Mouse (Mus musculus) intestine, embryonic 15.5 days (tissue): ENCODE measurements around the gene Cyp26c1. TPM values are rescaled to one million over a fixed set of nuclear protein-coding genes. Genes with fewer than 3 reads are reported as not detected.

ENCODE experiments used
- ATAC-seq: fragments of 200-750 bp; cut with Nextera tagmentation; 2 replicates; pipeline ENCODE4 v1.8.0; 2017; ENCODE audit warnings: moderate TSS enrichment, moderate library complexity
- H3K27ac ChIP-seq: fragments of 300-500 bp; sonication (generic); 2 replicates; pipeline ENCODE4 v1.5.1; 2015; ENCODE audit warnings: mild to moderate bottlenecking, inconsistent platforms
- H3K27me3 ChIP-seq: fragments of 300-500 bp; sonication (generic); replicated peaks from 2 replicates; pipeline ENCODE4 v1.6.1; 2015; ENCODE audit warnings: inconsistent platforms
- H3K36me3 ChIP-seq: fragments of 300-500 bp; sonication (generic); 2 replicates; pipeline ENCODE4 v1.6.1; 2015; ENCODE audit warnings: inconsistent platforms
- H3K4me1 ChIP-seq: fragments of 300-500 bp; sonication (generic); replicated peaks from 2 replicates; pipeline ENCODE4 v1.6.1; 2015; ENCODE audit warnings: inconsistent platforms
- H3K4me2 ChIP-seq: fragments of 300-500 bp; sonication (generic); replicated peaks from 2 replicates; pipeline ENCODE4 v1.6.1; 2015; ENCODE audit warnings: mild to moderate bottlenecking, inconsistent platforms
- H3K4me3 ChIP-seq: fragments of 300-500 bp; sonication (generic); replicated peaks from 2 replicates; pipeline ENCODE4 v1.5.1; 2015; ENCODE audit warnings: inconsistent platforms
- H3K9ac ChIP-seq: fragments of 300-500 bp; sonication (generic); 2 replicates; pipeline ENCODE4 v1.6.1; 2015; ENCODE audit warnings: inconsistent platforms
- H3K9me3 ChIP-seq: fragments of 300-500 bp; sonication (generic); 2 replicates; pipeline ENCODE4 v1.6.1; 2016; ENCODE audit warnings: inconsistent platforms
- WGBS: fragments of 180-500 bp; shearing (Covaris S2); methylation state at CpG from one replicate; pipeline ENCODE4 v1.1.7; 2015; 5-methylcytosine and 5-hydroxymethylcytosine counted together
- polyA plus RNA-seq: library from polyadenylated mRNA; unstranded; fragments of >200 nt; fragmentation: Nextera tagmentation; extraction: Ambion mirVana; gene quantifications from 2 replicates; pipeline ENCODE4 v1.2.1, GENCODE M21; 2015

Cyp26c1 gene
- polyA plus RNA-seq, 1 experiment from 2014 or later, result not detected

GRCm38 (mm10) chr19:37703902-37704509 lies 18.6 kb downstream of the Cyp26c1 start:
- no peak overlapping the region for H3K4me2 ChIP-seq
- WGBS, result 6% methylated on average over 3 of the region's 3 CpGs
- no peak overlapping the region for H3K4me3 ChIP-seq
- H3K27me3 ChIP-seq, result peaks cover 39% of the 10 kb centered on the region
- H3K4me1 ChIP-seq, result peaks cover 2% of the 10 kb centered on the region; the same call in 1 of the 2 replicates
- H3K9me3 ChIP-seq, result no peaks in the 10 kb centered on the region
- ATAC-seq, result no peak
- no peak overlapping the region for H3K27ac ChIP-seq
- H3K36me3 ChIP-seq, result no peaks in the 10 kb centered on the region
- no peak overlapping the region for H3K9ac ChIP-seq

GRCm38 (mm10) chr19:37705722-37706121 lies 20.3 kb downstream of the Cyp26c1 start:
- 86% methylated on average over 5 of the region's 5 CpGs for WGBS
- no peak for ATAC-seq

GRCm38 (mm10) chr19:37714681-37715080 lies 29.3 kb downstream of the Cyp26c1 start:
- no peak overlapping the region for H3K27ac ChIP-seq
- H3K9ac ChIP-seq, result no peak overlapping the region
- no peaks in the 10 kb centered on the region for H3K27me3 ChIP-seq
- WGBS, result 69% methylated on average over 10 of the region's 10 CpGs
- H3K4me3 ChIP-seq, result no peak overlapping the region
- H3K9me3 ChIP-seq, result no peaks in the 10 kb centered on the region
- H3K4me1 ChIP-seq, result no peaks in the 10 kb centered on the region
- no peak overlapping the region for H3K4me2 ChIP-seq
- no peak for ATAC-seq
- H3K36me3 ChIP-seq, result no peaks in the 10 kb centered on the region

More at GRCm38 (mm10) chr19:37705722-37706121, 20.3 kb downstream of the Cyp26c1 start:
- H3K27me3 ChIP-seq, result peaks cover 22% of the 10 kb centered on the region
- H3K36me3 ChIP-seq, result no peaks in the 10 kb centered on the region
- no peak overlapping the region for H3K9ac ChIP-seq
- H3K4me3 ChIP-seq, result no peak overlapping the region
- no peaks in the 10 kb centered on the region for H3K4me1 ChIP-seq
- H3K9me3 ChIP-seq, result no peaks in the 10 kb centered on the region
- H3K4me2 ChIP-seq, result no peak overlapping the region
- H3K27ac ChIP-seq, result no peak overlapping the region

DNA sequence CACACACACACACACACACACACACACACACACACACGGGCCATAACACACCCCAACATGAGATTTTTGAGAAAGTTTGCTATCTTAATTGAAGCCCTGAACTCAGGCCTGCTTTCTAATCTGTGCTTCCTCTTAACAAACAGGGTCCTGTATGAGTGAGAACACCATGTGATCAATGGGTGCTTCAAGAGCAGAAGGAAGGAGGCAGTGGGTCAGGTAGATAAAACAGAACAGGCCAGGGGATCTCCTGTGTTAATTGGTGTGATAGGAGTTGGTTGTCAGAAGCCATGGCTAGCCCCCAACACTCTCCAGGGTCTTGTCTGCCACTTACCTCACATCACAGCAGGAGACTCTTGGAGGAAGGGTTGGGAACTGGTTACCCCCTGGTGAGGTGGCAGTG lies 30.6 kb downstream of the Cyp26c1 start:
- Histone ChIP-seq H3K4me2 (no peak overlapping the region), H3K9ac (no peak overlapping the region), H3K9me3 (no peaks in the 10 kb centered on the region), H3K4me3 (no peak overlapping the region), H3K36me3 (no peaks in the 10 kb centered on the region), H3K27ac (no peak overlapping the region), H3K4me1 (no peaks in the 10 kb centered on the region), H3K27me3 (no peaks in the 10 kb centered on the region)
- no peak for ATAC-seq
- WGBS, result 71% methylated on average over 1 of the region's 1 CpGs

DNA sequence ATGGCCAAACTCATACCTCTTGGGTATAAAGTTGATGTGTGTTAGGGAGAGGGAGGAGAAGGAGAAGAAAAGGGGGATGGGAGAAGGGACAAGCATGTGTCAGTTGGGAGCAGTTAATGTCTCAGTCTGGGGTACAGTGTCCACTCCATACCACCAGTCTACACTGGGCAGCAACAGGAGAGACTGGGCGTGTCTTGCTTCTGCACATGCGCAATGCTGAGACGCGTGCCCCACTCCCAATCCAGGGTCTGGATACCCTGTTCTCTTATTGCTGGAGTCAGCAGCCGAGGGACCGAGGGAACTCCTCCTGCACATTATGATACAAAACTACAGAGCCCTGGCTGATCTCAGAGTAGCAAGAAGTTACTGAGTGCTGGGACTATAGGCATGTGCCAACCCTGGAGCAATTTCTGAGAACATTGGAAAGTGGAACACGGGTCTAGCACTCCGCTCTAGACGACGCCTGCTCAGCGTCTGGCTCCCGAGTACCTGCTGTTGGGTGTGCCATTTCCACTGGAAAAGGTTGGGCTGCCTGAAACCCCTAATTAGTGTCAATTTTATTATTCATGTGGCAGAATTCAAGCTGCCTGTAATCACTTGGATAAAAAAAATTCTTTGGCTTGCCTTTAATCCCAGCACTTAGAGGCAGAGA lies 31.3 kb downstream of the Cyp26c1 start:
- no peak for ATAC-seq
- WGBS, result 76% methylated on average over 12 of the region's 12 CpGs
- no peak overlapping the region for H3K4me3 ChIP-seq
- no peak overlapping the region for H3K9ac ChIP-seq
- no peak overlapping the region for H3K27ac ChIP-seq
- no peaks in the 10 kb centered on the region for H3K27me3 ChIP-seq
- H3K9me3 ChIP-seq, result no peaks in the 10 kb centered on the region
- no peaks in the 10 kb centered on the region for H3K4me1 ChIP-seq
- H3K36me3 ChIP-seq, result no peaks in the 10 kb centered on the region
- H3K4me2 ChIP-seq, result no peak overlapping the region

- Histone ChIP-seq H3K27ac (no peak overlapping the region), H3K27me3 (no peaks in the 10 kb centered on the region), H3K4me3 (no peak overlapping the region), H3K9ac (no peak overlapping the region), H3K4me1 (no peaks in the 10 kb centered on the region), H3K4me2 (no peak overlapping the region), H3K9me3 (no peaks in the 10 kb centered on the region), H3K36me3 (no peaks in the 10 kb centered on the region)
- ATAC-seq, result no peak
- 29% methylated on average over 1 of the region's 1 CpGs for WGBS
Measured at GRCm38 (mm10) chr19:37719166-37719565, 33.8 kb downstream of the Cyp26c1 start.

GRCm38 (mm10) chr19:37724591-37724990 lies 39.2 kb downstream of the Cyp26c1 start:
- Histone ChIP-seq H3K36me3 (no peaks in the 10 kb centered on the region), H3K27me3 (no peaks in the 10 kb centered on the region), H3K9ac (no peak overlapping the region), H3K4me3 (no peak overlapping the region), H3K4me2 (no peak overlapping the region), H3K4me1 (no peaks in the 10 kb centered on the region), H3K9me3 (no peaks in the 10 kb centered on the region), H3K27ac (no peak overlapping the region)
- no peak for ATAC-seq
- 93% methylated on average over 5 of the region's 5 CpGs for WGBS

DNA sequence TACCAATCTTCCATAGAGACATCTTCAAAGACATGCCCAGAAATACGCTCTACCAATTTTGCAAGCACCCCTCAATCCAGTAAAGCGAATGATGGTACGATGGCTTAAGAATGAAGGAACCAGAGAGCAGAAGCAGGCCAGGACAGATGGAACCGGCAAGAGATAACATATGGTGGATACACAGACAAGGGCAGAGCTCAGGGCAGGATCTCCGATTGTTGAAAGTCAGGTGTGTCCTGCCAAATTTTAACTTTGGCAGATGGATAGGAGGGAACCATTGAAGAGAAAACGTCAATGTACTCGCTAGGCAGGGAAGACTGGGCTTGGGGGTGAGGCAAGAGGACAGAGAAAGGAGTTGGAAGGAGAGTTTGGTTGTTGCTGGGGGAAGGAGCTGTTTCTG lies 41.2 kb downstream of the Cyp26c1 start:
- 90% methylated on average over 7 of the region's 7 CpGs for WGBS

GRCm38 (mm10) chr19:37727366-37727765 lies 42.0 kb downstream of the Cyp26c1 start:
- no peak overlapping the region for H3K9ac ChIP-seq
- WGBS, result 87% methylated on average over 2 of the region's 2 CpGs
- no peaks in the 10 kb centered on the region for H3K9me3 ChIP-seq
- H3K27ac ChIP-seq, result no peak overlapping the region
- H3K4me1 ChIP-seq, result no peaks in the 10 kb centered on the region
- no peaks in the 10 kb centered on the region for H3K36me3 ChIP-seq
- ATAC-seq, result no peak
- no peak overlapping the region for H3K4me2 ChIP-seq
- H3K27me3 ChIP-seq, result no peaks in the 10 kb centered on the region
- H3K4me3 ChIP-seq, result no peak overlapping the region

More for the DNA sequence above, 41.2 kb downstream of the Cyp26c1 start:
- no peak overlapping the region for H3K27ac ChIP-seq
- ATAC-seq, result no peak
- no peak overlapping the region for H3K9ac ChIP-seq
- no peaks in the 10 kb centered on the region for H3K27me3 ChIP-seq
- no peaks in the 10 kb centered on the region for H3K4me1 ChIP-seq
- no peaks in the 10 kb centered on the region for H3K36me3 ChIP-seq
- H3K4me3 ChIP-seq, result no peak overlapping the region
- no peak overlapping the region for H3K4me2 ChIP-seq
- H3K9me3 ChIP-seq, result no peaks in the 10 kb centered on the region

DNA sequence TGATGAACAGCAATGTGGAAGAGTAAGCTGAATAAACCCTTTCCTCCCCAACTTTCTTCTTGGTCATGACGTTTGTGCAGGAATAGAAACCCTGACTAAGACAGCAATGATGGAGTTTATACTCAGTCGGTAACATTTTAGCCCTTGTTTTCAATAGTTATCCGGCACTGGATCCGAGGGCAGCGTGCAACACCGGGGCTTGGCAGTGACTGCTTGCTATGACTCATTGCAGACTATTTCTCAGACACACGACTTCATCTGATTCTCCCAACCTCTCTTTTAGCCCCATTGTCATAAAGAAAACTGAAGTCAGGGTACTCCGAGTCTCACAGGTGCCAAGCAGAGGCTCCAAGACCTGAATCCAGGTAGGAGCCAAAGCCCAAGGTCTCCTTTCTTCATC lies 50.0 kb downstream of the Cyp26c1 start:
- WGBS, result 84% methylated on average over 8 of the region's 8 CpGs
- no peaks in the 10 kb centered on the region for H3K36me3 ChIP-seq

GRCm38 (mm10) chr19:37738575-37738974 lies 53.2 kb downstream of the Cyp26c1 start:
- no peak overlapping the region for H3K4me2 ChIP-seq
- no peaks in the 10 kb centered on the region for H3K4me1 ChIP-seq
- no peak overlapping the region for H3K27ac ChIP-seq
- ATAC-seq, result no peak
- H3K9ac ChIP-seq, result no peak overlapping the region
- no peak overlapping the region for H3K4me3 ChIP-seq
- H3K36me3 ChIP-seq, result no peaks in the 10 kb centered on the region
- H3K9me3 ChIP-seq, result no peaks in the 10 kb centered on the region
- no peaks in the 10 kb centered on the region for H3K27me3 ChIP-seq
- 87% methylated on average over 3 of the region's 3 CpGs for WGBS

More for the DNA sequence above, 50.0 kb downstream of the Cyp26c1 start:
- no peak overlapping the region for H3K4me2 ChIP-seq
- H3K4me3 ChIP-seq, result no peak overlapping the region
- H3K27me3 ChIP-seq, result no peaks in the 10 kb centered on the region
- H3K27ac ChIP-seq, result no peak overlapping the region
- no peaks in the 10 kb centered on the region for H3K9me3 ChIP-seq
- ATAC-seq, result no peak
- H3K4me1 ChIP-seq, result no peaks in the 10 kb centered on the region
- no peak overlapping the region for H3K9ac ChIP-seq

GRCm38 (mm10) chr19:37740043-37740442 lies 54.7 kb downstream of the Cyp26c1 start:
- no peak overlapping the region for H3K27ac ChIP-seq
- no peaks in the 10 kb centered on the region for H3K4me1 ChIP-seq
- no peak for ATAC-seq
- 50% methylated on average over 7 of the region's 7 CpGs for WGBS
- no peaks in the 10 kb centered on the region for H3K27me3 ChIP-seq
- H3K9ac ChIP-seq, result no peak overlapping the region
- no peak overlapping the region for H3K4me3 ChIP-seq
- no peaks in the 10 kb centered on the region for H3K36me3 ChIP-seq
- H3K9me3 ChIP-seq, result no peaks in the 10 kb centered on the region
- no peak overlapping the region for H3K4me2 ChIP-seq
